Mouse (Mus musculus) kidney, embryonic 14.5 days (tissue): ENCODE data around the gene Pcdh8. TPM values are rescaled to one million over a fixed set of nuclear protein-coding genes. Genes with fewer than 3 reads are reported as not detected.

Experiments used
- ATAC-seq: fragments of 200-750 bp; cut with Nextera tagmentation; 2 replicates; pipeline ENCODE4 v1.8.0; 2017; ENCODE audit warnings: moderate number of reproducible peaks, mild to moderate bottlenecking, moderate TSS enrichment, moderate library complexity; ENCODE audit not compliant: low FRiP score, low TSS enrichment
- H3K27ac ChIP-seq: fragments of 300-500 bp; sonication (generic); 2 replicates; pipeline ENCODE4 v1.5.1; 2014; ENCODE audit warnings: low read depth, mild to moderate bottlenecking, low read length, moderate library complexity, mixed read lengths
- H3K27me3 ChIP-seq: fragments of 300-500 bp; sonication (generic); 2 replicates; pipeline ENCODE4 v1.6.1; 2014; ENCODE audit warnings: mild to moderate bottlenecking, low read length; ENCODE audit not compliant: control insufficient read depth, insufficient read depth
- H3K36me3 ChIP-seq: fragments of 300-500 bp; sonication (generic); 2 replicates; pipeline ENCODE4 v1.6.1; 2014; ENCODE audit warnings: low read length, mixed read lengths; ENCODE audit not compliant: control insufficient read depth, insufficient read depth
- H3K4me1 ChIP-seq: fragments of 300-500 bp; sonication (generic); 2 replicates; pipeline ENCODE4 v1.6.1; 2014; ENCODE audit warnings: low read length, mixed read lengths; ENCODE audit not compliant: control insufficient read depth, insufficient read depth
- H3K4me2 ChIP-seq: fragments of 300-500 bp; sonication (generic); replicated peaks from 2 replicates; pipeline ENCODE4 v1.6.1; 2014; ENCODE audit warnings: low read depth, mild to moderate bottlenecking, low read length
- H3K4me3 ChIP-seq: fragments of 300-500 bp; sonication (generic); 2 replicates; pipeline ENCODE4 v1.5.1; 2014; ENCODE audit warnings: mild to moderate bottlenecking, low read length
- H3K9ac ChIP-seq: fragments of 300-500 bp; sonication (generic); 2 replicates; pipeline ENCODE4 v1.6.1; 2014; ENCODE audit warnings: low read depth, mild to moderate bottlenecking, low read length, moderate library complexity
- H3K9me3 ChIP-seq: fragments of 300-500 bp; sonication (generic); 2 replicates; pipeline ENCODE4 v1.6.1; 2016; ENCODE audit warnings: low read length; ENCODE audit not compliant: control insufficient read depth
- WGBS: fragments of 180-500 bp; shearing (Covaris S2); extraction: QIAGEN DNeasy Blood & Tissue Kit; methylation state at CpG from one replicate; pipeline ENCODE4 v1.1.7; 2014; 5-methylcytosine and 5-hydroxymethylcytosine counted together
- polyA plus RNA-seq: library from polyadenylated mRNA; unstranded; fragments of >200 nt; fragmentation: Nextera tagmentation; extraction: Ambion mirVana; gene quantifications from 2 replicates; pipeline ENCODE4 v1.2.1, GENCODE M21; 2014

Pcdh8 gene
- 2.0 and 2.5 TPM in 2 replicates for polyA plus RNA-seq

DNA sequence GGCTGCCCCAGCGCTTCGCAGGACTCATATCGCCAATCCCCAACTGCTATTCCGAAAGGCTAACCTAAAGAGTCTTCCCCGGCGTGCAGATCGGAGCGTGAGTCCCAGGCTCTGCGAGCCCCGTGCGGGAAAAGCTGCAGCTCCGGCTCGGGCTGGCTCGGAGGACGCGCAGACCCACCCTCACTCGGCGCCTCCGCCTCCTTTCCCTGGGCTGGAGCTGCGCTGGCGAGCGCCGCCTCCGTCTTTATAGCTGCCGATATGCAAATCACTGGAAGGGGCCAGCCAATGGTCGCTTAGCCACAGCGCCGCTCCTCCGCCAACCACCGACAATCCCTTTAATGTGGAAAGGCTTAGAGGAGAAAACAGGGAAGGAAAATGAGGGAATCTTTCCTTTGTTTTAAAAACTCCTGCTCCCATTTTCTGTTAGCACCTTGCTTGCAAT lies at the start of gene Pcdh8:
Gene Pcdh8, minus strand, starts transcription at position 219 of the 442 bp plus-strand sequence.
- Histone ChIP-seq H3K27me3 (peaks cover 86% of the 10 kb centered on the region), H3K36me3 (no peaks in the 10 kb centered on the region), H3K27ac (no peak within 1 kb of the TSS), H3K9ac (peak within 1 kb of the TSS; percentile 19; the same call in 1 of the 2 replicates), H3K4me3 (peak within 1 kb of the TSS; percentile 38), H3K4me1 (peaks cover 13% of the 10 kb centered on the region; the same call in 1 of the 2 replicates), H3K9me3 (0 out of 2 replicates have a peak, but pooled peaks cover 6% of the 10 kb centered on the region), H3K4me2 (peak within 1 kb of the TSS; percentile 57)
- ATAC-seq, result peak; percentile 91
- WGBS, result under 1% methylated on average over 30 of the region's 30 CpGs

DNA sequence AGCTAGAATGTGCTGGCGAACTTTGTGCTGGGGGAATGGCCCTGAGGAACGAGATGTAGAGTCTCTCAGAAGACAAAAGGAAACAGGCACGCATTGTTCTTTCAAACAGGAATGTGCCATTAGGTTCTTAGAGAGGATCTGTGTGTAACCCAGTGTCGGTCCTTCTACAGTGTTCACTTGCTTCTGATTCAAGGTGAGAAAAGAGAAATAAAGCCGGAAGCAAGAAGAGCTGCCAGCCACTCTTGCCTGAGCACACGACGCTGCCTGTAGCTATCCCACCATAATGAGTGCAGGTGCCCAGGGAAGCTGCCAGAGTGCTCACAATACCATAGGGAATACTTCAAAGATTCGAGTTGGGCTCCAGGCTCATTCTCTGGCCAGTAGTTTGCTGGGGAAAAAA lies 43.6 kb upstream of the Pcdh8 start:
- Histone ChIP-seq H3K9ac (no peak overlapping the region), H3K4me1 (no peaks in the 10 kb centered on the region), H3K4me2 (no peak overlapping the region), H3K27ac (no peak overlapping the region), H3K36me3 (no peaks in the 10 kb centered on the region), H3K27me3 (no peaks in the 10 kb centered on the region), H3K4me3 (no peak overlapping the region), H3K9me3 (no peaks in the 10 kb centered on the region)
- no peak for ATAC-seq
- 69% methylated on average over 8 of the region's 8 CpGs for WGBS

DNA sequence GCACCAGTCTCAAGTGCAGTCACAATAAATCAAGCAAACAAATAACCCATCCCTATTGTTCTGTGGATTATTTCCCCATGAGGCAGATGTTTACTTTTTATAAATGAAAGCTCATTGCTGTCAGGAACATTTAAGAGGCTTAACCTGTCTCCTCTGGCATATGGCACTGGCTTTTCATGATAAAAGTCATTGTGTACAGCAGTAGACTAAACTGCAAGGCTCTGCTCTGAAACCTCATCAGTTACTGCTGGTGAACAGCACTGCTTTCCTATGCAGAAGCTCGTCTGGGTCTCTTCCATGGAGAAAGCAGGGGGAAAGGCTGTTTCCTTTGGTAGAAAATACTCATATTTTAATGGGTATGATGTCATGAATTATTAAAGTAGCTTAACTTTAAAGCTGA lies 43.0 kb upstream of the Pcdh8 start:
- Histone ChIP-seq H3K9ac (no peak overlapping the region), H3K27ac (no peak overlapping the region), H3K27me3 (no peaks in the 10 kb centered on the region), H3K9me3 (no peaks in the 10 kb centered on the region), H3K36me3 (no peaks in the 10 kb centered on the region), H3K4me3 (no peak overlapping the region), H3K4me2 (no peak overlapping the region), H3K4me1 (no peaks in the 10 kb centered on the region)
- 45% methylated on average over 1 of the region's 1 CpGs for WGBS
- ATAC-seq, result no peak

DNA sequence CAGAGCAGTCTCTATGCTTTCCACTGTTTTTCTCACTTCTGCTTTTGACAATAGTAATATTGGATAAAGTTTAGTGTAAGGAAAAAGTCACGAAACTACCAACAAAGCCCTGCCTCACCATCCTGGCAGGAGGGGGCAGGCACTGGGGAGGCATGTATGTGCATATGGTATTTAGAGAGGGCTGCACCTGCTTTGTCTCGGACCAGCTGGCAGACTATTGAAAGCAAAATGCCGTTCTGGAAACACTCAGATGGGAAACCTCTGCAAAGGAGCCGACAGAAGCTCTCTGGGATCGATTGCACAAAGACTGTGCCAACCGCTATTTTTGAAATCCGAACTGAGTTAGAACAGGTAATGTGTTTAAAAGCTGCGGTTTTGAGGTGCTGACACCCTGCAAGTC lies 22.1 kb upstream of the Pcdh8 start:
- no peak overlapping the region for H3K27ac ChIP-seq
- H3K9ac ChIP-seq, result no peak overlapping the region
- 73% methylated on average over 8 of the region's 8 CpGs for WGBS
- H3K9me3 ChIP-seq, result no peaks in the 10 kb centered on the region
- no peak overlapping the region for H3K4me2 ChIP-seq
- H3K36me3 ChIP-seq, result no peaks in the 10 kb centered on the region
- no peaks in the 10 kb centered on the region for H3K4me1 ChIP-seq
- no peak overlapping the region for H3K4me3 ChIP-seq
- ATAC-seq, result no peak
- H3K27me3 ChIP-seq, result no peaks in the 10 kb centered on the region

GRCm38 (mm10) chr14:79789535-79789934 lies 18.4 kb upstream of the Pcdh8 start:
- Histone ChIP-seq H3K4me2 (no peak overlapping the region), H3K4me3 (no peak overlapping the region), H3K27ac (no peak overlapping the region), H3K4me1 (no peaks in the 10 kb centered on the region), H3K36me3 (no peaks in the 10 kb centered on the region), H3K27me3 (no peaks in the 10 kb centered on the region), H3K9me3 (no peaks in the 10 kb centered on the region), H3K9ac (no peak overlapping the region)
- no peak for ATAC-seq
- 43% methylated on average over 4 of the region's 4 CpGs for WGBS

GRCm38 (mm10) chr14:79788656-79789204 lies 17.6 kb upstream of the Pcdh8 start:
- H3K27me3 ChIP-seq, result no peaks in the 10 kb centered on the region
- H3K9ac ChIP-seq, result no peak overlapping the region
- no peak for ATAC-seq
- no peak overlapping the region for H3K27ac ChIP-seq
- no peaks in the 10 kb centered on the region for H3K4me1 ChIP-seq
- H3K4me3 ChIP-seq, result no peak overlapping the region
- no peaks in the 10 kb centered on the region for H3K9me3 ChIP-seq
- no peak overlapping the region for H3K4me2 ChIP-seq
- 63% methylated on average over 2 of the region's 2 CpGs for WGBS
- no peaks in the 10 kb centered on the region for H3K36me3 ChIP-seq

- no peaks in the 10 kb centered on the region for H3K36me3 ChIP-seq
- no peak overlapping the region for H3K9ac ChIP-seq
- H3K4me1 ChIP-seq, result no peaks in the 10 kb centered on the region
- no peaks in the 10 kb centered on the region for H3K9me3 ChIP-seq
- no peaks in the 10 kb centered on the region for H3K27me3 ChIP-seq
- 78% methylated on average over 6 of the region's 6 CpGs for WGBS
- H3K4me3 ChIP-seq, result no peak overlapping the region
- no peak for ATAC-seq
- no peak overlapping the region for H3K27ac ChIP-seq
- H3K4me2 ChIP-seq, result no peak overlapping the region
Observed at GRCm38 (mm10) chr14:79787918-79788317, 16.8 kb upstream of the Pcdh8 start.

DNA sequence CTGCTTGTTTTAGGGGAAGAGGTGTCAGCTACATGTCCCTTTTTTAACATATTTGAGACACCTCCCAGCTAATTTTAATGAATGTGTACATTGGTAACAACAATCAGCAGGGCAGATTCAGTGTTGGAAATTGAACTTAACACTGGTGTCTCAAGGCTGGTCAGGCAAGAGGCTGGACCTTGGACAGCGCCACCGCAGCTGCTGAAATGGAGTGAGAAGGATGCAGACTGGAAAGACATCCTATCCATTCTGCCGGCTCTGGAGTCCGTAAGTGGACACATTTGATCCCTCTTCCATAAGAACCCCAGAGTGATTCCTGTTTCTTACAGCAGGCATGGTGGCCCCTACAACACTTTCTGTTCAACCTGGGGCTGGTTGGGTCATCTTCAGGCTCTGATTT lies 14.3 kb upstream of the Pcdh8 start:
- H3K4me3 ChIP-seq, result no peak overlapping the region
- ATAC-seq, result no peak
- no peaks in the 10 kb centered on the region for H3K36me3 ChIP-seq
- no peak overlapping the region for H3K27ac ChIP-seq
- no peaks in the 10 kb centered on the region for H3K27me3 ChIP-seq
- no peak overlapping the region for H3K9ac ChIP-seq
- WGBS, result 22% methylated on average over 4 of the region's 4 CpGs
- no peak overlapping the region for H3K4me2 ChIP-seq
- no peaks in the 10 kb centered on the region for H3K4me1 ChIP-seq
- no peaks in the 10 kb centered on the region for H3K9me3 ChIP-seq

GRCm38 (mm10) chr14:79780889-79781288 lies 9.8 kb upstream of the Pcdh8 start:
- Histone ChIP-seq H3K4me3 (no peak overlapping the region), H3K9me3 (no peaks in the 10 kb centered on the region), H3K36me3 (no peaks in the 10 kb centered on the region), H3K4me2 (no peak overlapping the region), H3K27me3 (0 out of 2 replicates have a peak, but pooled peaks cover under 1% of the 10 kb centered on the region), H3K27ac (no peak overlapping the region), H3K9ac (no peak overlapping the region), H3K4me1 (no peaks in the 10 kb centered on the region)
- peak; percentile 39; the same call in 1 of the 2 replicates for ATAC-seq
- WGBS, result 44% methylated on average over 1 of the region's 1 CpGs
